Mouse (Mus musculus): ENCODE measurements around the gene Platr17.
A peak's percentile ranks its signal among the peaks of the same experiment; 100 is the strongest.

GRCm38 (mm10) chr17:33897114-33897794, 7.7 kb upstream of the Platr17 start:
- peak; percentile 49 for TF ChIP-seq CTCF (IDR thresholded peaks at IDR 0.05; ENCODE audit: extremely low read depth, insufficient read depth, low read length)
- no peak for TF ChIP-seq POLR2A (IDR thresholded peaks at IDR 0.05; ENCODE audit: extremely low read depth, insufficient read depth, low read length)
